Mouse (Mus musculus) kidney, postnatal 36 days (tissue): ENCODE data around the gene Lrrc75a.

ENCODE experiments used
- DNase-seq, 2 experiments: peaks; one replicate each; pipeline ENCODE4 v3.0.0; 2021 to 2022; ENCODE audit warnings: mixed read lengths in 2 of 2

Lrrc75a gene

GRCm38 (mm10) chr11:62614876-62615410 lies 33.4 kb downstream of the Lrrc75a start:
- DNase-seq = no peak

GRCm38 (mm10) chr11:62613657-62614365 lies 34.5 kb downstream of the Lrrc75a start:
- DNase-seq = peak; percentile 88 to 94

- DNase-seq = no peak
Observed at GRCm38 (mm10) chr11:62612604-62613003, 35.7 kb downstream of the Lrrc75a start.

- DNase-seq = no peak
Observed at GRCm38 (mm10) chr11:62610304-62610703, 38.0 kb downstream of the Lrrc75a start.

GRCm38 (mm10) chr11:62608826-62609675 lies 39.3 kb downstream of the Lrrc75a start:
- DNase-seq = no peak

- DNase-seq = no peak
Observed at GRCm38 (mm10) chr11:62607952-62608201, 40.4 kb downstream of the Lrrc75a start.

- DNase-seq = no peak
Observed at GRCm38 (mm10) chr11:62607170-62607951, 41.0 kb downstream of the Lrrc75a start.

GRCm38 (mm10) chr11:62606299-62607169 lies 41.8 kb downstream of the Lrrc75a start:
- DNase-seq = no peak

GRCm38 (mm10) chr11:62605619-62606298 lies 42.6 kb downstream of the Lrrc75a start:
- DNase-seq = no peak

- DNase-seq = no peak
Observed at GRCm38 (mm10) chr11:62604886-62605618, 43.3 kb downstream of the Lrrc75a start.

GRCm38 (mm10) chr11:62604123-62604706 lies 44.1 kb downstream of the Lrrc75a start:
- no peak for DNase-seq

- peak; percentile 36 to 47 for DNase-seq
Observed at GRCm38 (mm10) chr11:62603312-62604056, 44.8 kb downstream of the Lrrc75a start.

GRCm38 (mm10) chr11:62602619-62603311 lies 45.6 kb downstream of the Lrrc75a start:
- DNase-seq = peak; percentile 97 to 98

GRCm38 (mm10) chr11:62601732-62602618 lies 46.3 kb downstream of the Lrrc75a start:
- DNase-seq = no peak

GRCm38 (mm10) chr11:62598571-62598970 lies 49.8 kb downstream of the Lrrc75a start:
- no peak for DNase-seq

GRCm38 (mm10) chr11:62591904-62592575 lies 56.3 kb downstream of the Lrrc75a start:
- DNase-seq = peak; percentile 35 to 64

GRCm38 (mm10) chr11:62591026-62591425 lies 57.3 kb downstream of the Lrrc75a start:
- DNase-seq = no peak
